Mouse (Mus musculus) left cerebral cortex, adult 2 months (tissue): ENCODE measurements around the gene Zfp598. TPM values are rescaled to one million over a fixed set of nuclear protein-coding genes. Genes with fewer than 3 reads are reported as not detected.
A peak's percentile ranks its signal among the peaks of the same experiment; 100 is the strongest.

ENCODE experiments used
- DNase-seq, 2 experiments: peaks; one replicate each; pipeline ENCODE4 v3.0.0; 2021 to 2022; ENCODE audit warnings: low spot score in 2 of 2, mixed read lengths in 1 of 2; ENCODE audit errors: extremely low spot score in 1 of 2
- H3K27ac ChIP-seq: fragments of 200-600 bp; 2 replicates; pipeline ENCODE4 v1.8.1; 2022
- H3K4me3 ChIP-seq: fragments of 200-600 bp; 2 replicates; pipeline ENCODE4 v1.8.1; 2022
- CTCF ChIP-seq: fragments of 200-600 bp; IDR thresholded peaks from 2 replicates; pipeline ENCODE4 v1.8.1; 2022; ENCODE audit warnings: antibody characterized with exemption, mild to moderate bottlenecking, moderate library complexity
- intact Hi-C: fragments of 180-260 bp; cut with DNase I; formaldehyde crosslinking; loops from one replicate; pipeline ENCODE4 v1.15.1; 2025
- total RNA-seq, 2 experiments: library from RNA; stranded (reverse); gene quantifications; 2 replicates each; pipeline ENCODE4 v1.2.3; 2021

Zfp598 gene
- total RNA-seq, 2 experiments from 2014 or later, result 41.6 to 49.0 TPM

DNA sequence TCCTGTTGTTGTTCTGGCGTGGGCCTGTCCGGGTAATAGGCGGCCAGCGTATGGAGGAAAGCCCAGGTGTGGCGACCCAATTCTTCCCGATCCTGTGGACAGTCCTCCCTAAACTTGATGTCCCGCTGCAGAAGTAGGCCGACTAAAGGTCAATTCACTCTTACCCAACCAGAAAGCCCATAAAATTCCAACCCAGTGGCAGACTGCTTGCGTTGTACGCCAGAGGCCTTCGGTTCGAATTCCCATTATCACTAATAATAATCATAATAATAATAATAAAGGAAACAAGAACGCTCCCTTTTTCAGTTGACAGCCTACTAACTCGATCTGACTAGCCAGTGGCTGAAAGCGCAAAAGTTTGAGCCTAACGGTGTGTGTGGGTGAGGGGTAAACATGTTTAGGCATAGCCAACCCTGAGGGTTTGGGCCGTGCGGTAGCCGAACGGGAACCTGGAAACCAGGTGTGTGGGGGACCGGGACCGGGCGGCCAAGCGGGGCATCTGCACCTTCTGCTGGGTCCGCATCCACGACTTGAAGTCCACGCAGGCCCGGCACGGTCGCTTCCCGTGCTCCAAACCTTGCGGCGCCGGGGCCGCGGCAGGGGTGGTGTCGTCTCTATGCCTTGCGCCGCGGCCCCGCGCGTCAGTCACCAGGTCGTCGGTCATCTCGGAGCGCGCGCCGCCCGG lies 26.0 kb downstream of the Zfp598 start:
- intact Hi-C loops, result no loop called here
- peak overlapping the region; percentile 83 for H3K27ac ChIP-seq
- DNase-seq, result no peak
- peak overlapping the region; percentile 55 for H3K4me3 ChIP-seq
- TF ChIP-seq CTCF, result no peak

DNA sequence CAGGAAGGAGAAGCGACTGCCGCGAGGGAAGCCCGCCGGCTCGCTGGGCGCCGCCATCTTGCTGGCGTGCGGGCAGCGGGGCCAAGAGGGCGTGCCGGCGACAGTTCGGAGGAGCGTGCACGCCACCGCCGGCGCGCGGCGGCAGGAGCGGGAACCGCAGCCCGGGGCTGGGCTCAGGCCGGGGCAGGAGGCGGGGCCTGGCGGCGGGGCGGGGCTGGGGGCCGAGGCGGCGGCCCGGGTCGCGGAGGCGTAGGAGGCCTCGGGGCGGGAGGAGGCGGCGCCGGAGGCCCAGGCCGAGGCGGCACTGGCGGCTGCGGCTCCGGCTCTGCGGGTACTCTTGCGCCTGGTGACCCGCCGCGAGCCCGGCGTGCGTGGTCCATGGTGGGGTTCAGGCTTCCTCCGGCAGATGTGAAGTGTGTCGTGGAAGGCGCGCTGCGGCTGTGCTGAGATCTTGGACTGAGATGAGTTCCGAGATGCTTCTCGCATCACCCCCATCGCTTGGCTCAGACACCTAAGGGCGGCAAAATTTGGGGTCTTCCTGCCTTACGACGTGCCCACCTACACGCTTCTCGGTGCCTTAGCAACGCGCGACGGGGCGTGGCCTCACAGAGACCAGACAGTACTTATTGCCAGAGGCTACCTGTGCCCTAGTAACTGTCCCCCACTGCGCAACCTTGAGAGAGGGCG lies 26.7 kb downstream of the Zfp598 start, which contains the start of the genes Gfer and Noxo1:
Gene Gfer, minus strand, starts transcription at position 146 of the 687 bp plus-strand sequence.
Gene Noxo1, plus strand, starts transcription at position 224 of the 687 bp plus-strand sequence.
- peak; percentile 83 to 87 for DNase-seq
- peak; percentile 38 for TF ChIP-seq CTCF
- H3K27ac ChIP-seq, result peak within 1 kb of the TSS; percentile 93
- peak within 1 kb of the TSS; percentile 55 for H3K4me3 ChIP-seq
- intact Hi-C loops, result no loop called here

DNA sequence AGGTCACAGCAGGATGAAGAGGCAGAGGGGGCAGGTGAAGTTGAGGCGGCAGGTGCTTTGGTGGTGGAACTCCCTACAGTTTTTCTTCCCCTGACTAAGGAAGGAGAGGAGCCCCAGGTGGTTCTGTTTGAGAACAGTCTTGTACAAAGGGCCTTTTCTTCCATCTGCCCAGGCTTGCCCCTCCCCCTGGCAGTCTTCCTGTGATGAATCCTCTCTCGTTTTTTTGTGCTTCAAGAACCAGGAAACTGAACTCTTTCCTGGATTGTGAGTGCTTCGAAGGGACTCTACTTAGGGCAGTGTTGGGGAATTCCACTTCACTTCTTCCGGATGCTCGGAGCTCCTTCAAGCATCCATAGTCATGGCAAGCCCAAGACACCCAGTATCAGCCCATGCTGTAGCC lies 28.5 kb downstream of the Zfp598 start:
- H3K27ac ChIP-seq, result no peak overlapping the region
- intact Hi-C loops, result no loop called here
- no peak for DNase-seq
- H3K4me3 ChIP-seq, result no peak overlapping the region
- no peak for TF ChIP-seq CTCF

DNA sequence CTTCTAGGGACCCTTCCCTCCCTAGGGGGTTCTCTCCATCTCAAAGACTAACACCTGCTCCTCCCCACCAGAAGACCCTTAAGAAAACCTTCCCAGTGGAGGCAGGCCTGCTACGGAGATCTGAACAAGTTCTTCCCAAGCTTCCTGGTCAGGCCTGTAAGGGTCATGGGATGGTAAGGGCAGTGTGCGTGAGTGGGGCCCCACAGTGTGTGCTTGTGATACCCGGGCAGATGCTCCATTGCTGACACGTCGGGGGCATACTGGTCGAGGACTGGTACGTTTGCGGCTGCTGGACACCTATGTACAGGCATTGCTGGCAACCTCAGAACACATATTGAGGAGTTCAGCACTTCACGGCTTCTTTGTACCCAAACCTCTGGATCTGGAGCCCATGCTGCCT lies 29.2 kb downstream of the Zfp598 start:
- intact Hi-C loops, result no loop called here
- no peak for DNase-seq
- TF ChIP-seq CTCF, result no peak
- no peak overlapping the region for H3K27ac ChIP-seq
- no peak overlapping the region for H3K4me3 ChIP-seq

DNA sequence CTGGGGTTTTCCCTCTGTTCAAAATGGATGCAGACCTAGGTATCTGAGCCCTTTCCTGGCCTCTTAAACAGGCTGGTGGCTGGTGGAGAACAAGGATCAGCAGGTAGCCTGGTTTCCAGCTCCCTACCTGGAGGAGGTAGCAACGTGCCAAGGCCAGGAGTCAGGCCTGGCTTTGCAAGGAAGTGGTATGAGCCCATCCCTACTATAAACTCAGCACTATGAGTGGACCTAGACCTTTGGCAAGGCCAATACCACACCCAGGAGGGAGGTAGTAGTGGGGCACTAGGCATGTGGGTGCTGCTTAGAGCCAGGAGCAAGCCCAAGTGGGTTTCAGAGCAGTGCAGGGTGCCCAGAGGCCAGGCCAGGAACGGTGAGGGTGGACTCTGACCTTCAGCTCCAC lies 30.0 kb downstream of the Zfp598 start:
- TF ChIP-seq CTCF, result no peak
- H3K27ac ChIP-seq, result no peak overlapping the region
- intact Hi-C loops, result no loop called here
- no peak for DNase-seq
- no peak overlapping the region for H3K4me3 ChIP-seq

DNA sequence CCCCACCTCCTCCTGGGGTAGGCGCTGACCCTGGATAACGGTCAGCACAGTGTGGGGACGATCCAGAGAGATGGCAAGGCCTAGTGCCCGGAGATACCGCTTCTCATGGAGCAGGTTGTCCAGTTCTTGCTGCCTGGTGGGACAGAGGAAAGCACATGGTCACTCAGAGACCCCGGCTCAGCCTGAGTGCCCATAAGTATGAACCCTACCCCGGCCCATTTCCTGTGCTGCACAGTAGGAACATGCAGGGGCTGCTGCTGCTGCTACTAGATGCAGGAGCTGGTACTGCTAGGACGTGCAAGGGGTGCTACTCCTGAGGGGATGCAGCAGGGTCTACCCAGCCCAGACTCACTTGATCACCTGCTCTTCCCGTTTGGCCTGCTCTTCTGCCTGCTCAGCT lies 31.8 kb downstream of the Zfp598 start:
- Histone ChIP-seq H3K27ac (no peak overlapping the region), H3K4me3 (no peak overlapping the region)
- no peak for DNase-seq
- intact Hi-C loops, result no loop called here
- no peak for TF ChIP-seq CTCF

DNA sequence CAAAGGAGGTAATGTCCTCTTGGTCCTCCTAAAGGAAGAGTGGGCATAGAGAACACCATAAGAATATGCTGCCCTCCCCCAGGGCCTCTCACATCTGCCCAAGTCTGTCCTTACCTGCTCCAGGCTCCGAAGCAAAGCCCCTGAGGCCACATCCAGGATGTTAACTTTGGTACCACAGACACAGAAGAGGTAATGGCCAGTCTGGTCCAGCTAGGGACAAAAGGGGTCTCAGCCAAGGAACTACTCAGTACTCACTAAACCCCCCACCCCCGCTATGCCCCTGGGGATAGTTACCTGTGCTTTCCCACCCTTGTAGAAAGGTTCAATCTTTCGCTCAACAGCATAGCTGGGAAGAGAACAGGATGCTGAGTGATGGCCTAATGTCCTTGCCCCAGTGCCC lies 36.3 kb downstream of the Zfp598 start:
- no peak overlapping the region for H3K27ac ChIP-seq
- TF ChIP-seq CTCF, result no peak
- intact Hi-C loops, result no loop called here
- DNase-seq, result no peak
- no peak overlapping the region for H3K4me3 ChIP-seq

DNA sequence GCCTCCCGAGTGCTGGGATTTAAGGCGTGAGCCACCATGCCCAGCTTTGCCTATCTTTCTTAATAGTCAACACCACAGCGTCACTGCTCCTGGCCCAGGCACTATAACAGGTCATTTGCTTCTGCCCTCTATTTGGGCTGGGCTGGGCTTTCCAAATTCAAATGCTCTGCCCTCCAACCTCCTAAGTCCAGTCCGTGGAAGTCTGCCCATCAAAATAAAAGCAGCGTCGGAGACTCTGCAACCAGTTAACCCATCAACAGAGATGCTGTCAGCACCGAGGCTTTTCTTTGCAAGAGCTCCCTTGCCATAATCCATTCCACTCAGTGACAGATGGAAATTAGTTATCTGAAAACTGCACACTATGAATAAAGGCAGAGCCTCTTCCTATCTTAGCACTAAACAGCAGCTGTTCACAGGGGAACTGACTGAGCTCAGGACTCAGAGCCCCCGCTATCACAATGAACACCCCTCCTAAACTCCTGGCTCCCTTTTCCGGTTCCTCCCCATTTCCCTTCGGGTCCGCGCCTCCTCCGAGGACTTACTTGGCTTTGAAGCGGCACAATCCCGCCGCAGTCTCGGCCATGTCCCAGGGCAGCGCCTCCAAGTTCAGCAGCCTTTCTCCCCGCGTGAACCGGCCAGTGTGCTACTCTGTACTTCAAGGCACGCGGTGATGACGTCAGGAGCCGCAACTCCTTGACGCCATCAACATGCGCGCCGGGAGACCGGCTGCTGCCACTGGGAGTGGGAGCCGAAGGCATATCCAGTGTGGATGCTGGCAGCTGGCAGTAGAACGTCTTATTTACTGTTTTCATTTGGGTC lies 37.7 kb downstream of the Zfp598 start, which contains the start of gene Tbl3:
Gene Tbl3, minus strand, starts transcription at position 679 of the 819 bp plus-strand sequence.
- intact Hi-C loops, result no loop called here
- no peak for TF ChIP-seq CTCF

DNA sequence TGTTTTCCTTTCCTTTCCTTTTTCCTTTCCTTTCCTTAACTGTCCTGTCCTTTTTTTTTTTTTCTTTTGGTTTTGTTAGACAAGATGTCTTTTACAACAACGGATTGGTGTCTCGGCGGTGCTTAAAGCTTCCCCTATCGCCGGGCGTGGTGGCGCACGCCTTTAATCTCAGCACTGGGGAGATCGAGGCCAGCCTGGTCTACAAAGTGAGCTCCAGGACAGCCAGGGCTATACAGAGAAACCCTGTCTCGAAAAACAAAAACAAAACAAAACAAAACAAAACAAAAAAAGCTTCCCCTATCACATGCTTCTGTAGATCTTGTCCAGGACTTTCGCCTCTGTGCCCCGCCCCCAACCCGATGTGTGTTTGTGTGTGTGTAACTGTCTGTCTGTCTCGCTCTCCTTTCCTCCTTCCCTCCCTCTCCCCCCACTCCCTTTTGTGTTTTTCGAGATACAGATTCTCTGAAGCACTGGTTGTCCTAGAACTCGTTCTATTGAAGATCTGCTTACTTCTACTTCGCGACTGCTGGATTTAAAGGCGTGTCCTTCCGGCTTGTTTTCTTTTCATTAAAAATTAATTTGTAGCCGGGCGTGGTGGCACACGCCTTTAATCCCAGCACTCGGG lies 38.4 kb downstream of the Zfp598 start:
- no peak for DNase-seq
- H3K27ac ChIP-seq, result peak overlapping the region; percentile 65
- no peak for TF ChIP-seq CTCF
- intact Hi-C loops, result no loop called here
- H3K4me3 ChIP-seq, result peak overlapping the region; percentile 94

More for the DNA sequence above, 37.7 kb downstream of the Zfp598 start, which contains the start of gene Tbl3:
- DNase-seq, result peak; percentile 93 to 98
- H3K4me3 ChIP-seq, result peak within 1 kb of the TSS; percentile 94
- H3K27ac ChIP-seq, result peak within 1 kb of the TSS; percentile 65

DNA sequence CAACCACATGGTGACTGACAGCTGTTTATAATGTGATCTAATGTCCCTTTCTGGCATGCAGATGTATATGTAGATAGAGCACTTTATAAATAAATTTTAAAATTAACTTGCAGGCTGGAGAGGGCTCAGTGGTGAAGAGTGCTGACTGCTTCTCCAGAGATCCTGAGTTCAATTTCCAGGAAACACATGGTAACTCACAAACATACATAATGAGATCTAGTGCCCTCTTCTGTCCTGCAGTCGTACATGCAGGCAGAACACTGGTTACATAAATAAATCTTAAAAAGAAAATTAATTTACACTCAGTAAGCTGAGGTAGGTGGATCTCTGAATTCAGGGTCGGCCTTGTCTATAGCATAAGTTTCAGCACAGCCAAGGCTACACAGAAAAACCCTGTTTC lies 39.2 kb downstream of the Zfp598 start:
- TF ChIP-seq CTCF, result peak; percentile 60
- no peak overlapping the region for H3K4me3 ChIP-seq
- no peak for DNase-seq
- H3K27ac ChIP-seq, result no peak overlapping the region
- intact Hi-C loops, result no loop called here

DNA sequence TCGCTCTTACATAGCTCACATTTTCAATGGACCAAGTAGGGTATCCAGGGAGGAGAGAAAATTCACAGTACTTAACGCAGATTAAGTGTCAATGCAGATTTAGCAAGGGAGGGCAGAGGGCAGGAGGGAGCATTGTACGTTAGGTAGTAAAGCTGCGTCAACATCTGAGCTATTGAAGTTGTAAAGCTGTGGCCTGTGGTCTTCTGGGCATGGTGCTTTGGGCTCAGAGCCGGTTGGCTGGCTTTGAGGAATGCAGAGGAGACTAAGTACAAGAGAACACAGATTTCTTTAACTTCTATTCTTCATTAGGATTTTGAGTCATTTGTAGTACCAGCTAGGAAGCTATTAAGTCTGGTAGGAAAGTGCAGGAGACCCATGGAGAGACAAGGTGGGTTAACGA lies 46.1 kb downstream of the Zfp598 start:
- intact Hi-C loops, result no loop called here
- no peak for TF ChIP-seq CTCF
- DNase-seq, result no peak
- Histone ChIP-seq H3K27ac (no peak overlapping the region), H3K4me3 (no peak overlapping the region)
